Mouse (Mus musculus) monocyte, adult 5-6 weeks (primary cell): ENCODE data around the gene Amhr2. TPM values are rescaled to one million over a fixed set of nuclear protein-coding genes. Genes with fewer than 3 reads are reported as not detected.
A peak's percentile ranks its signal among the peaks of the same experiment; 100 is the strongest.

Experiments
- ATAC-seq: fragments of 153-309, 156-312 bp; replicated peaks from 2 replicates; pipeline ENCODE4 v1.8.0; 2017; ENCODE audit warnings: mild to moderate bottlenecking; ENCODE audit not compliant: low TSS enrichment, insufficient number of reproducible peaks, severe bottlenecking, poor library complexity, low FRiP score
- total RNA-seq: library from RNA; stranded (forward); fragments of 200-1000, 200-491, 200-594 nt; gene quantifications from 3 replicates; pipeline ENCODE4 v1.2.3, GENCODE M21; 2017

The Amhr2 gene
- 0.86 TPM in 1 of 3 replicates, not detected in the others for total RNA-seq

GRCm38 (mm10) chr15:102445146-102445545, at the start of gene Amhr2:
Gene Amhr2, plus strand, starts transcription at chr15:102445367.
- ATAC-seq = no peak

GRCm38 (mm10) chr15:102398629-102399028, 46.5 kb upstream of the Amhr2 start:
- no peak for ATAC-seq

- ATAC-seq = peak; percentile 91
Measured at GRCm38 (mm10) chr15:102399229-102400221, 45.6 kb upstream of the Amhr2 start.

- no peak for ATAC-seq
Measured at GRCm38 (mm10) chr15:102400476-102401045, 44.6 kb upstream of the Amhr2 start.

- ATAC-seq = no peak
Measured at GRCm38 (mm10) chr15:102401278-102401677, 43.9 kb upstream of the Amhr2 start.

DNA sequence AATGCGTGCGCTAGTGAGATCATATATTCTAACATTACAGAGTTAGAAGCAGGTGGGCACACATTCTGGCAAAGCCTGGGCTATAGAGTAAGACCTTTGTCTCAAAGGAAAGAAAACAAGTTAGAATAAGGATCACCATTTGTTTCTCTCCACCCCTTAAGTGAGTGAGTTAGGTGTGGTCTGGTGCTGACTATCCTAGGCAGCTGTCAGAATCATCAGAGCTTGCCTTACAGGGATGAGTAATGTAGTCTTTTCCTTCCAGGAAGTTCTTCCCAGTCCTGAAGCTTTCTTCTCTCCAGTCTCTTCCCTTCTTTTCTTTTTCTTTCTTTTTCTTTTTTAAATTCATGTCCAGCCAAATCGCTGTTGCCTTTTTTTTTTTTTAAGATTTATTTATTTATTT, 43.0 kb upstream of the Amhr2 start:
- ATAC-seq = no peak

DNA sequence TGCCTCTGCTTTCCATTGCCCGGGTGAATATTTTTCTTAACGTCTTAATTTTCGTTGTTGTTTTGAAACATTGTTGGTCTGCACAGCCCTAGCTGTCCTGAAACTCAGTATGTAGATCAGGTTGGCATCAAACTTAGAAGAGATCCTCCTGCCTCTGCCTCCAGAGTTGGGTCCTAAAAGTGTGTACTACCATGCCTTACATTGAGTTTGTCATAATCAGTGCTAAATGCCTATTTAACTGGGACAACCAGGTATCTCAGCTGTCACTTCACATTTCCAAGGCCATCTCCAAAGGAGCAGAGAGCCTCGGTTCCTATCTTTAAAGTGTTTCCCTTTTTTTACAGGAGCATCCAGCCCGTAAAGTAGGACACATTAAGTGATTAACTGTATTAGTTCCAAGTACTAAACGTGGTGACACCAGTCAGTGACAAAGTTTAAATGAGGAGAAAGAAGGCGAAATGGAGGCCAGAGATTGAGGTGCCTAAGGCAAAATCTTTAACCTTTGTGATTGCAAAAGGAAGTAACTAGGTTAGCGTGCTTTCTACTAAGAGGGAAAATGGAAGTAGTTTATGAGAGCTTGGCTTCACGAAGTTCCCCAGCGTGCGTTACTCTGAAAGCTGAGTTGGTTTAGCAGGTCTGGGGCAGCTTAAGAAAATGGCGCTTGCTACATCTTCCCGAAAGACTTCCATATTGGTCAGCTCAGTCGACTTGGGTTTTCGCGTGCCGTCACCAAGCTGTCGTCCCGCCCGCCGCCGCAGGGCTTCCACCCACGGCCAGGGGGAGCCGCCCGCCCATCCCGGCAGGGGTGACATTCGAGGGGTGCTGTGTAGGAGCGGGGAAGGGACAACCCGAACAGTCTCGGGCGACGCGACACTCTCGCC, 40.3 kb upstream of the Amhr2 start:
- no peak; the same call in 1 of the 2 replicates for ATAC-seq

DNA sequence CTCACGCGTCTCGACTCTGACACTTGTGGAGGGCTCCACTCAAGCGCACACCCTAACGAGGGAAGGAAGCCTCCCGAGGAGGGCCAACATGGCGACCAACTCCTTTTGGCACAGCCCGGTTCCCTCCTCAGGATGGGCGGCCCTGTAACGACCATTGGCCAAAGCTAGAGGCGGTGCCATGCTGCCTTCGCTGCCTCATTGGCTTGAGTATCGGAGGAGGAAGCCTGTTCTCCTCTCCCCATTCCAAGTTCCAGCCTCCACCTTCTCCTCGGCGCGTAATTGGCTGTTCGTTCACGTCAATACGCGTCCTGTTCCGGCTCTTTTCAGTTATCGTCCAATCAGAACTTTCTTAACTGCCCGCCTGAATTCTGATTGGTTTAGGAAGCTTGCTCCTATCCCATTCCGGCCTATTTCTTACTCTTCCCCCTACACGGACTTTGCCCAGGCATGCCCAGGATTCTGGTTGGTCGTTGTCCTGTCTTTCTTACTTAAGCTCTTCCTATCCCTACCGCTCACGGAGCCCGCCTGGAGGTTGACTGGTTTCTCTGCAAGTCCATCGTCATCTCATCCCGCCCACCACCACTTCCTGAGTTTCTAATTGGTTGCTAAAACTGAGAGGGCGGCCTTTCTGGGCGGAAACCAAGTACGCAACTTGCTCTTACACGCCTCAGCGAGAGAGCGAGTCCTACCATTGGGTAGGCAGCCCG, 39.5 kb upstream of the Amhr2 start, which contains the start of gene Sp1:
TSS of gene Sp1 (plus strand) at position 655 of the 707 bp plus-strand sequence.
- ATAC-seq = peak; percentile 87

GRCm38 (mm10) chr15:102406196-102406911, 38.8 kb upstream of the Amhr2 start:
- ATAC-seq = no peak

- no peak for ATAC-seq
Measured at GRCm38 (mm10) chr15:102406912-102407580, 38.1 kb upstream of the Amhr2 start.

DNA sequence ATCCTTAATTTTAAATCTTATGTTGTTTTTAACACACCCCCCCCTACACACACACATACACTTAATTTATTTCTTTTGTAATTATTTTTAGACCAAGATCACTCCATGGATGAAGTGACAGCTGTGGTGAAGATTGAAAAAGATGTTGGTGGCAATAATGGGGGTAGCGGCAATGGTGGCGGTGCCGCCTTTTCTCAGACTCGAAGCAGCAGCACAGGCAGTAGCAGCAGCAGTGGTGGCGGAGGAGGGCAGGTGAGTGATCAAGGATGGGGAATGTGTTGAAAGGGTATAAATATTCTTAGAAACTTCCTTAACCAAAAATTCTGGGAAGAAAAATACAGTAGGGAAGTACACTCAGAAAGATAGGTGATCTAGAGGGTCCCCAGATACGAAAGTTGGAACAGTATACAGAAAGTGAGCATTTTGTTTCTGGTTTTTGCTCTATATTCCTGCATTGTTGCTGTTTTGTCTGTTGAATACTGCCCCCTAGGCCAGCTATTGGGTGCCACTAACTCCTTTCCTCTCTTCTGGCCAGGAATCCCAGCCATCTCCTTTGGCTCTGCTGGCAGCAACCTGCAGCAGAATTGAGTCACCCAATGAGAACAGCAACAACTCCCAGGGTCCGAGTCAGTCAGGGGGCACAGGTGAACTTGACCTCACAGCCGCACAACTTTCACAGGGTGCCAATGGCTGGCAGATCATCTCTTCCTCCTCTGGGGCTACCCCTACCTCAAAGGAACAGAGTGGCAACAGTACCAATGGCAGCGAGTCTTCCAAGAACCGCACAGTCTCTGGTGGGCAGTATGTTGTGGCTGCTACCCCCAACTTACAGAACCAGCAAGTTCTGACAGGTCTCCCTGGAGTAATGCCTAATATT, 37.2 kb upstream of the Amhr2 start:
- ATAC-seq = no peak

- ATAC-seq = no peak
Measured at GRCm38 (mm10) chr15:102408558-102409130, 36.5 kb upstream of the Amhr2 start.

GRCm38 (mm10) chr15:102409286-102409685, 35.9 kb upstream of the Amhr2 start:
- ATAC-seq = no peak

GRCm38 (mm10) chr15:102411077-102411476, 34.1 kb upstream of the Amhr2 start:
- no peak for ATAC-seq

GRCm38 (mm10) chr15:102413687-102414086, 31.5 kb upstream of the Amhr2 start:
- ATAC-seq = no peak

DNA sequence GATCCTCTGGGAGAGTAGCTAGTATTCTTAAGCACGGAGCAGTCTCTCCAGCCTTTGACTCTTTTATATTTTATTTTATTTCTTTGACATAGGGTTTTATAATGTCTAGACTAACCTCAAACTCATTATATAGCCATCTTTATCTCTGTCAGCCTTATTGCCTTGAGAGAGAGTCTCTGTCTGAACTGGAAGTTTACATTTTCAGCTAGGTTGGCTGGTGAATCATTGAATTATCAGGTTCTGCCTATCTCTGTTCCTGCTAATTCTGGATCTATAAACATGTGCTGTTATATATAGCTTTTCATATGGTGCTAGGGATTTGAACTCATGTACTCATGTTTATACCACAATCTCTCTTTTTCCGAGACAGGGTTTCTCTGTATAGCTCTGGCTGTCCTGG, 27.6 kb upstream of the Amhr2 start:
- ATAC-seq = no peak
